Mouse (Mus musculus) c-Kit-positive CD71-positive TER-119-positive erythroid progenitor cells, embryonic 14.5 days (primary cell): ENCODE measurements around the gene Ak8.
A peak's percentile ranks its signal among the peaks of the same experiment; 100 is the strongest.

Source experiments
- DNase-seq: peaks from one replicate; pipeline ENCODE4 v3.0.0-alpha.2; 2013; ENCODE audit warnings: low spot score

Gene Ak8

GRCm38 (mm10) chr2:28699361-28700335 is at the start of gene Ak8, which contains the start of gene Spaca9:
Gene Ak8 (plus strand): TSS chr2:28700164.
Gene Spaca9 (minus strand): TSS chr2:28699727.
- peak; percentile 51 for DNase-seq

DNA sequence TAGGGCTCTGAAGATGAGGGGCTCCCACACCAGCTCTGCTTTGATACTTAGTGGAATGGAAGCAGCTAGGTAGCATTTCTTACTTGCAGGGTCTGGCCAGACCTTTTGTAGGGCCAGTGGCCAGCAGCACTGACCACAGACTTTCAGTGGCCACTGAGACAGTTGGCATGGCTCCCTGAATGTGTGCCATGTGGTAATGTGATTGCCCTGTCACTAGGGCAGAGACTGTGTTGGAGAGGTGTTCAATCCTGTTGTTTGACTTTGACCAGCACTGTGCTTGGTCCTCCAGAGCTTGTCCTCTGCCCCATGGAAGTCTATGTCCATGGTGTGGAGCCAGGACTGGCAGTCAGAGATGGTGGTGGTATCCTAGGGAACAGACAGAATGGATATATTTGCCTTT is 49.4 kb upstream of the Ak8 start:
- DNase-seq = no peak

DNA sequence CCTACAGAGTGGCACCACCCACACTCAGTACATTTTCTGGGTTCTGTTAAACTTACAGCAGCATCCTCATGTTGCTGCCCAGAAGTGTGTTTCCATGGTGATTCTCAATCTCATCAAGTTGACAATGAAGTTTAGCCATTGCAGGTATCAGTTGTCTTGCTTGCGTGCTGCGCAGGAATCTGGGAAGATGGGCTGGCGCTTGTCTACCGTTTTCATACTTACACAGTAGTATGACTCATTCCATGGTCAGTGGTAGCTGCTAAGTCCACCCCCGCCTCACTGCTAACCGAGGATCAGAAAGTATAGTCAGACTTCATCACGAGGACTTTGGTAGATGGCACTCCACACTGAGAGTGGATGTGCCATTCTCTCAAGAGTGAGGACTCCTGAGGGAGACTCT is 46.6 kb upstream of the Ak8 start:
- no peak for DNase-seq

DNA sequence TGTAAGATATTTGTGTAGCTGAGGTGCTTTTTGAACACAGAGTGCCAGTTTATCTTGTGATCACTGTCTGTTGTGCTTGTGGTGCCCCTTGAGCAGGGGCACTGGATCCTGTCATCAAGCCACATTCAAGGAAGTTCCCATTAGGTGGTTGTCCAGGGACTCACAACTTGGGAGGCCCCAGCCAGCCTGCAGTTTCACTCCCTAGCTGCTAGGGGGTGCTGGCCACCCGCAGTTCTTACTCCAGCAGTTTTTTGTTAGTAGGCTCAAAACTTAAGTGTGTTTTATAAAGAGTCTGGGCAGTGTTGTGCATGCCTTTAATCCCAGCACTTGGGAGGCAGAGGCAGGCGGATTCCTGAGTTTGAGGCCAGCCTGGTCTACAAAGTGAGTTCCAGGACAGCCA is 45.7 kb upstream of the Ak8 start:
- DNase-seq = no peak

DNA sequence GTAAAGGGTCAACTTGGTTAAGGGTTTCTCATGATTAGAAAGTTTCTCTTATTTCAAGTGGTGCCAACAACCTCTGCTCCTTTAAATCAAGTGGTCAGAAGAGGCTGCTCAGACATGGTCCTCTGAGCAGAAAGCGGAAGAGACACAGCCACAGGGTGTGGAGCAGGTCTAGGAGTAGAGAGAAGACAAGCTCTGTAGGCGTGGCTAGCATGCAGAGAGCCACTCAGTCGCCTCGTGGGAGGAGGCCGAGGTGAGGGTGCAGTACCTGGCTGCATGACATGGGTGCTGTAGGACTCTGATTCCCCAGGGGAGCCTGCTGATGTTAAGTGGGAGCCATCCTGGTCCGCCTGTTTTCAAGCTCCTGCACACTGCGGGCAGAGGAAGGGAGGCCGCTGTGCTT is 43.7 kb upstream of the Ak8 start:
- DNase-seq = no peak

DNA sequence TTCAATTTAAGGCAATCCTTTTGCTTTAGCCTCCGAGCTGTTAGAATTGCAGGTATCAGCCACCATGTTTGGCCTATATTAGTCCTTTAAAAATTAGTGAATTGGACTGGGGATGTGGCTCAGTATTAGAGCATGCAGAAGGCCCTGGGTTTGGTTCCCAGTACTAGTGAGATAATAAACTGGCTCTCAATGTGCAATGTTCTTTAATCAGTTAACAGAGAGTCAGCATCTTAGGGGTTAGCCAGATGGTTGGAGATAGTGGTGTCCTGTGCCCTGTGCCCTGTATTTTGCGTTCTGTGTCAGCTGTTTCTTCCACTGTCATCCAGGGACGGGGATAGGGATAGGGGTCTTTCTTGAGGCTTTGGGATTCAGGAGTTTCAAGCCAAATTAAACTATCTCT is 37.1 kb upstream of the Ak8 start:
- DNase-seq = no peak

DNA sequence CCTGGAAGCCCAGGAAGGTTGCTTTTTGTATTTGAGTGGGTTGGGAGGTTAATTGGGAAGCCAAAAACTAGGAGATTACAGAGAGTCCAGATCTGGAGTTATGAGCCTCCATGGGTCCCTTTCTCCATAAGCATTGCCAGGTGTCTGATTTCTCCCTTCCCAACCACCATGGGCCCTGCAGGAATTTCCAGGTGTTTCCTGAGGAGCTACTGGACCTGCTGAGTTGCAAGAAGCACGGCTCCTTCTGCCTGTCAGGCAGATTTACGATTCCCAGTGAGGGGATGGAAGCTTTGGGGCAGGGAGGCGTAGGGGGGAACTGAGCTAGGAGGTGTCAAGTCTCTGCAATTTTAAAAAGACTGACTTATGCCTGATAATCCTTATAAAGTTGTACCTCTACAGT is 34.1 kb upstream of the Ak8 start:
- DNase-seq = no peak

GRCm38 (mm10) chr2:28671438-28671837 is 28.5 kb upstream of the Ak8 start:
- no peak for DNase-seq

- no peak for DNase-seq
Observed at GRCm38 (mm10) chr2:28676005-28676404, 24.0 kb upstream of the Ak8 start.

GRCm38 (mm10) chr2:28680710-28681109 is 19.3 kb upstream of the Ak8 start:
- no peak for DNase-seq

- no peak for DNase-seq
Observed at GRCm38 (mm10) chr2:28681718-28682117, 18.2 kb upstream of the Ak8 start.

- DNase-seq = no peak
Observed at GRCm38 (mm10) chr2:28685895-28686294, 14.1 kb upstream of the Ak8 start.

DNA sequence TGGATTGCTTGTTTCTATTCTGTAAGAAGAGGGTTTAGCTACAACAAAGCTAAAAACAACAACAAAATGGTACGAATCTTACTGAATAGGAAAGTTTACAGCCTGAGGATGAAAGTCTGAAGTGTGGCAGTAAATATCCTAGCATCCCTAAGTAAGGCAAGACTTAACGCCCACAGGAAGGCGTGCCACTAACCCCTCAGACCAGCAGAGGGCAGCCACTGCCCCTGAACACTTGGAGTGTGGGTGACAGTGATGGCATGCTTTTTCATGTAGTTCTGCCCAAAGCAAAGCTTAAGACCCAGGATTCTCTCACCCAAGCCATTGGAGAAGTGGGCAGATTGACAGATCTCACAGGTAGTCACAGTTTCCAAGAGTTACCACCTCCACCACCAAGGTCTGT is 11.5 kb upstream of the Ak8 start:
- DNase-seq = peak; percentile 33

GRCm38 (mm10) chr2:28692692-28693091 is 7.3 kb upstream of the Ak8 start:
- no peak for DNase-seq

DNA sequence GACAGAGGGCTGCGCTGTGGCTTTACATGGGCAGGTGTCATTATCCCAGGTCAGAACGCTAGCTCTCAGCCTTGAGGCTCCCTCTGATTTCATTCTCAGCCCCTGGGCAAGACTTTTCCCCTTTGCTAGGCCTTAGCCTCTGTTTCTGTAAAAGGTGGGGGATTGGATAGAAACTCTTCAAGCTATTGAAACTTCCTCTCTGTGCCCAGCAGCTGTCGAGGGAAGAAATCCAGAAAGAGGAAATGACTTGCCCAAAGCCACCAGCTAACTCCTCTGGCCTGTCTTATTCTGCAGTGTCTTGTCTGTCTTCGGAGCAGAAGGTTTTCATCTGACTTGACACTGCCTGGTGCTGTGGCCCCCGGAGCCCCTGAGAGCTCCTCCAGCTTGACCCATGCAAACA is 1.4 kb upstream of the Ak8 start:
- DNase-seq = no peak

- DNase-seq = peak; percentile 62
Observed at GRCm38 (mm10) chr2:28701646-28702262, 1.8 kb downstream of the Ak8 start.

- DNase-seq = no peak
Observed at GRCm38 (mm10) chr2:28706106-28706636, 6.2 kb downstream of the Ak8 start.

DNA sequence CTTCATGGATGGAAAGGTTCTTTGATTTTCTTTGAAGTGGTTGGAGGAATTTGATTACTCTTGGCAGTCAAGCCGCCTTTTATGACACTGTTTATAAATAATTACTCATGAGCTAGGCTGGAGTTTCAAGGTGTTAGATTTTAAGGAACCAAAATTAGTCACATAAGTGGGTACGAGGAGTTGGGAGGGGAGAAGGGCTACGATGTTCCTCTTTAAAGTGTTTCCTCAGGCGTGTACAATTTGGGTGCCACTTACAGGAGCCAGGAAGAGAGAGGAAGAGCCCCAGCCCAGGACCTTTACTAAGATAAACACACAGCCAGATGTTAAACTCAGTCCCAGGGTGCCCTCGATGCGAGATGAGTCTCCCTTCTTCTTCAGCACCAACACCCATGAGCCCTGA is 6.8 kb downstream of the Ak8 start:
- DNase-seq = no peak

- DNase-seq = no peak
Observed at GRCm38 (mm10) chr2:28713036-28713435, 13.1 kb downstream of the Ak8 start.

GRCm38 (mm10) chr2:28722419-28722818 is 22.5 kb downstream of the Ak8 start:
- no peak for DNase-seq

DNA sequence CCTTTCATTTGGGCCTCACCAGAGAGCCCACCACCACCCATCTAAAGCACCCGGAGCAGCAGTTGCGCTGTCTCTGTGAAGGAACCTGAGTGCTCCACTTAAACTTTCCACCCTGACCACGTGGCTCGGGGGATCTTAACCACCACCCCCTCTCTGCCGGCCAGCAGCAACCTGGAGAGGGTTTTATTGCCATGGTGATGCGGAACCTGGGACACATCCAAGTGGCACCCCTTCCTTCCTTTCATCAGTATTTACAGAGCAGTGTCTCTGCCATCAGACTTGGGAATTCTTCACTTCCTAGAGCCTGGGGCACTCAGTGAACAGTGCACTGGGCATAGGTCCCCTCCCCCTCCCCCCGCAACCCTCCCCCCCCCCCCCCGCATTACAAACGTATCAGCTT is 23.9 kb downstream of the Ak8 start:
- no peak for DNase-seq

- no peak for DNase-seq
Observed at GRCm38 (mm10) chr2:28727786-28728404, 27.9 kb downstream of the Ak8 start.

DNA sequence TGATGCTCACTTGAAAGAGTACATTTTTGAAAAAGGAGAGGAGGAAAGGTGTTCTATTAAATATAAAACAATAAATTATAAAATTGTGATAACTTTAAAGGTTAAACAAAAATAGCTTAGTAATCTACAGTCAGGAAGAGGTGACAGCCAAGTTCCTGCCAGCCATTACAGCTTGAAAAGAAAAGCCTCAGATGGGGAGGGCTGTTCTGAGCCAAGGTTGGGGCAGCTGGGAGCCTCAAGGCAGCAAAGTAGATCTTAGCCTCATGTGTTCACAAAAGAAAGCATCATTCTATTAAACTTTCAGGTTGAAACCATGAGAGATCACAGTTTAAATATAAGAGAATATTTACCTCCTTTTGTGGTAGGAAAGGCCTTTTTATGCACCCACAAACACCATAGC is 30.7 kb downstream of the Ak8 start:
- no peak for DNase-seq
